Mouse (Mus musculus) liver, embryonic 14.5 days (tissue): ENCODE measurements around the gene Ppp1r16b. TPM values are rescaled to one million over a fixed set of nuclear protein-coding genes. Genes with fewer than 3 reads are reported as not detected.

ENCODE experiments used
- ATAC-seq: fragments of 200-750 bp; cut with Nextera tagmentation; 2 replicates; pipeline ENCODE4 v1.8.0; 2017; ENCODE audit warnings: moderate number of reproducible peaks, mild to moderate bottlenecking, moderate library complexity; ENCODE audit not compliant: insufficient read depth
- DNase-seq, 3 experiments: peaks; one replicate each; pipeline ENCODE4 v3.0.0-alpha.2; 2012 to 2013; ENCODE audit warnings: low read depth in 3 of 3, low spot score in 3 of 3
- H3K27ac ChIP-seq: fragments of 300-500 bp; sonication (generic); 2 replicates; pipeline ENCODE4 v1.5.1; 2014; ENCODE audit warnings: moderate library complexity, mild to moderate bottlenecking, control low read depth, inconsistent platforms
- H3K27me3 ChIP-seq: fragments of 300-500 bp; sonication (generic); 2 replicates; pipeline ENCODE4 v1.6.1; 2014; ENCODE audit warnings: mild to moderate bottlenecking, low read length, moderate library complexity; ENCODE audit not compliant: control insufficient read depth, insufficient read depth
- H3K36me3 ChIP-seq: fragments of 300-500 bp; sonication (generic); replicated peaks from 2 replicates; pipeline ENCODE4 v1.6.1; 2014; ENCODE audit warnings: low read depth; ENCODE audit not compliant: control insufficient read depth, insufficient read depth
- H3K4me1 ChIP-seq, 2 experiments: fragments of 200-500 bp in 1 of 2; fragments of 300-500 bp in 1 of 2; sonication (generic) in 1 of 2; replicated peaks; 2 replicates each; pipeline ENCODE4 v1.6.1; 2012 to 2014; ENCODE audit warnings: antibody characterized with exemption in 1 of 2, inconsistent platforms in 1 of 2, low read length in 1 of 2; ENCODE audit not compliant: control insufficient read depth in 2 of 2, insufficient read depth in 2 of 2
- H3K4me2 ChIP-seq: fragments of 300-500 bp; sonication (generic); 2 replicates; pipeline ENCODE4 v1.6.1; 2014; ENCODE audit warnings: low read depth, mild to moderate bottlenecking, control low read depth, moderate library complexity
- H3K4me3 ChIP-seq, 2 experiments: fragments of 200-500 bp in 1 of 2; fragments of 300-500 bp in 1 of 2; sonication (generic) in 1 of 2; 2 replicates each; pipeline ENCODE4 v1.5.1; 2012 to 2014; ENCODE audit warnings: low read depth in 2 of 2, low read length in 2 of 2, mild to moderate bottlenecking in 2 of 2, control low read depth in 1 of 2, inconsistent platforms in 1 of 2, moderate library complexity in 1 of 2; ENCODE audit not compliant: insufficient read depth in 1 of 2
- H3K9ac ChIP-seq: fragments of 300-500 bp; sonication (generic); replicated peaks from 2 replicates; pipeline ENCODE4 v1.6.1; 2014; ENCODE audit warnings: mild to moderate bottlenecking, control low read depth, moderate library complexity
- H3K9me3 ChIP-seq: fragments of 300-500 bp; sonication (generic); 2 replicates; pipeline ENCODE4 v1.6.1; 2016; ENCODE audit warnings: low read length, mixed read lengths; ENCODE audit not compliant: control insufficient read depth
- CTCF ChIP-seq: IDR thresholded peaks from 2 replicates; pipeline ENCODE4 v1.5.1; 2016; ENCODE audit warnings: antibody characterized with exemption, low read depth, control low read depth
- EP300 ChIP-seq: IDR thresholded peaks from 2 replicates; pipeline ENCODE4 v1.6.1; 2016; ENCODE audit warnings: antibody characterized with exemption, low read depth
- WGBS: fragments of 180-500 bp; shearing (Covaris S2); extraction: QIAGEN DNeasy Blood & Tissue Kit; methylation state at CpG from one replicate; pipeline ENCODE4 v1.1.7; 2014; ENCODE audit not compliant: insufficient replicate concordance; 5-methylcytosine and 5-hydroxymethylcytosine counted together
- polyA plus RNA-seq, 2 experiments: library from polyadenylated mRNA; depleted of rRNA in 1 of 2; stranded (reverse) in 1 of 2; unstranded in 1 of 2; fragments of >200 nt; fragmentation: Nextera tagmentation in 1 of 2; extraction: Ambion mirVana in 1 of 2; gene quantifications; 2 replicates each; pipeline versions ENCODE4 v1.2.1 to v1.2.3; 2012 to 2014

The Ppp1r16b gene
- polyA plus RNA-seq, 2 experiments: 0.30 to 0.74 TPM

DNA sequence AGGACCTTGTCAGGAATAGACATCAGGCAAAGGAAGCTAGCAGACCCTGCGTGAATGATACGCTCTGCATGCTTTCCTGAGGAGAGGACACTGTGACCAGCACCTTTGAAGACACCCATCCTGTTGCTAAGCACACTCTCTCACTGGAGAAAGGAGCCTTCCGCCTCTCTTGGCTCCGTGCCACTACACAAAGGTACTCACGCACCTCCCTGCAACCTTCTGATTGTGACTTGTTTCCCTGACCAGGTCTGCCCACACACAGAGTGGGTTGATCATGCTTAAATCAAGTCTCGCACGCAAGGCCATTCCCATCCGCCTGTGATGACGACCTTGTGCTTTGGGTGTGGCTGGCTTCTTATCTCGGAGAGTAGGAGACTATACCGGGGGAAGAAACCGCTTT lies 42.9 kb downstream of the Ppp1r16b start:
- Histone ChIP-seq H3K36me3 (no peaks in the 10 kb centered on the region), H3K27me3 (no peaks in the 10 kb centered on the region), H3K4me1 (no peaks in the 10 kb centered on the region), H3K9ac (no peak overlapping the region), H3K4me2 (no peak overlapping the region), H3K9me3 (no peaks in the 10 kb centered on the region), H3K4me3 (no peak overlapping the region), H3K27ac (no peak overlapping the region)
- DNase-seq: no peak
- no peak for ATAC-seq
- WGBS: 58% methylated on average over 12 of the region's 12 CpGs
- no peak for TF ChIP-seq CTCF
- TF ChIP-seq EP300: no peak

DNA sequence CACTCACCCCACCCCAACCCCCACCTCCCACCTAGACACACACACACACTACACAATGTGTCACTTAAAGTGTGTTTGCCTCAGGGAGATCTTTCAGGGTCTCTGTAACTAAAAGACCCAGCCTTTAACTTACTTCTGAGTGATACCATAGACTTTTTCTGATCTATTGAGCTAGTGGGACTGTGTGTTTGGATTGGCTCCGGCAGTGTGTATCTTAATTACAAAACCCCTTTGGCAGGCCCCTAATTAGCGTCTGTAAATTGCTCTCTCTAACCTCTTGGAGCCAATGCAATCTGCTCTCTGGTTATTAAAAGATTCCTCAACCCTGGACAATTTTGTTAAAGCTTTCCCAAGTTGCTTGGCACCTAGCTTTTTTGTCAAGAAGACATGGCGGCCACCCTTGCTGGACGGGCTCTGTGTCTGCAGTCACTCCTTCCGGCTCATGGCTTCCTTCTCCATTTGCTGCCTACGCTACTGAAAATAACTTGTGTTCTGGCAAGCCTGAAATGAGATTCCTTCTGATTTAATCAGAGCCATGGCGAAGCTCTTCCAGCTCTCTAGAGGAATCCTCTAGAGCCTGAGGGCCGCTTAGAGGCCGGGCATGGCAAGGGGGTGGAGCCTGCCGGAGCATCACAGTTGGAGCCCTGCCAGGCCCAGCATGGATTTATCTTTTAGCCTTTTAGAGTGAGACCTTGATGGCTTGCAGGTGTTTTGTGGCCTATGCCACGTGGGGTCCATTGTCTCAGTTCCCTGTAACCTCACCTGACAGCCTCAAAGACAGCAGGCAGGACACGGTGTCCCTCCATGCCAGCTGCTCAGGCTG lies 46.9 kb downstream of the Ppp1r16b start:
- no peak overlapping the region for H3K4me2 ChIP-seq
- 66% methylated on average over 12 of the region's 12 CpGs for WGBS
- H3K27ac ChIP-seq: no peak overlapping the region
- H3K9me3 ChIP-seq: no peaks in the 10 kb centered on the region
- H3K36me3 ChIP-seq: no peaks in the 10 kb centered on the region
- no peak overlapping the region for H3K9ac ChIP-seq
- no peak overlapping the region for H3K4me3 ChIP-seq
- TF ChIP-seq EP300: no peak
- TF ChIP-seq CTCF: no peak
- H3K27me3 ChIP-seq: no peaks in the 10 kb centered on the region
- H3K4me1 ChIP-seq: no peaks in the 10 kb centered on the region
- DNase-seq (no peak), ATAC-seq (no peak)

DNA sequence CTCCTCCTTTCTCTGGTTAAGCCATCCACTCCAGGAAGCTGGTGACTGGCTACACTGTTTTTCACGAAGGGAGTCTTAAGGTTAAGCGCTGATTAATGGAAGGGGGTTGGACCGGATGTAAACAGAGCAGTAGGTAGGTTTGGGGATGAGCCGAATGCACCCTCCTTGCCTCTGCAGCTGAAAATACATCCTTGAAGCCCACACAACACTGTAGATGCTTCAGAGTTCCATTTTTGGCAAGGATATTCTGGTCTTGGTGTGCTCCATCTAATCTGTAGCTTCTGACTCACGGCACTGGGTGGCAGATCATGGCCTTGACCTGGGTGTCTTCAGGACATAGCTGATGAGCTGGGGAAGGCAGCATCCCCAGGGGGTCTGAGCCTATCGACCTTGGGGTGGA lies 49.6 kb downstream of the Ppp1r16b start:
- Histone ChIP-seq H3K36me3 (no peaks in the 10 kb centered on the region), H3K9ac (no peak overlapping the region), H3K4me2 (no peak overlapping the region), H3K4me3 (no peak overlapping the region), H3K9me3 (no peaks in the 10 kb centered on the region), H3K27me3 (no peaks in the 10 kb centered on the region), H3K27ac (no peak overlapping the region), H3K4me1 (no peaks in the 10 kb centered on the region)
- TF ChIP-seq EP300: no peak
- no peak for TF ChIP-seq CTCF
- ATAC-seq: no peak
- no peak for DNase-seq
- 63% methylated on average over 6 of the region's 6 CpGs for WGBS

DNA sequence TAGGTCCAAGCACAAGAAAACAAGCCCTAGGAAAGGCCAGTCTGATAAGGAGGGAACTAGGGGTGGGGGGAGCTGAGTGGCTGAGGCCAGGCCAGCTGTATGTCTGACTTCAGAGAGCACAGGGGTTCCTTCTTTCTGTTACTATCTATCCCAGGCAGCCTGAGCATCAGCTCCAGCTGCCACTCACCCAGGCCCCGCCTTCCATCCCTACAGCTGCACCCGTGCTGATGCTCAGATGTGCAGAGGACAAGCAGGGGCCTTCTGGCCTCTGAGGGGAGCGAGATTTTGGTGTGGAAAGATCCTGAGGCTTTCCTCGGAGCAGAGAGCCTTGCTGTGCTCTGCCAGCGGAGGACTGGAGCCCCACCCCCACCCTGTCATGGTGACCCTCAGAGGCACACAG lies 50.9 kb downstream of the Ppp1r16b start:
- Histone ChIP-seq H3K4me2 (no peak overlapping the region), H3K9me3 (no peaks in the 10 kb centered on the region), H3K27ac (no peak overlapping the region), H3K36me3 (no peaks in the 10 kb centered on the region), H3K9ac (no peak overlapping the region), H3K4me3 (no peak overlapping the region), H3K4me1 (no peaks in the 10 kb centered on the region), H3K27me3 (no peaks in the 10 kb centered on the region)
- 6% methylated on average over 5 of the region's 5 CpGs for WGBS
- DNase-seq (no peak), ATAC-seq (no peak)
- TF ChIP-seq EP300: no peak
- no peak for TF ChIP-seq CTCF

DNA sequence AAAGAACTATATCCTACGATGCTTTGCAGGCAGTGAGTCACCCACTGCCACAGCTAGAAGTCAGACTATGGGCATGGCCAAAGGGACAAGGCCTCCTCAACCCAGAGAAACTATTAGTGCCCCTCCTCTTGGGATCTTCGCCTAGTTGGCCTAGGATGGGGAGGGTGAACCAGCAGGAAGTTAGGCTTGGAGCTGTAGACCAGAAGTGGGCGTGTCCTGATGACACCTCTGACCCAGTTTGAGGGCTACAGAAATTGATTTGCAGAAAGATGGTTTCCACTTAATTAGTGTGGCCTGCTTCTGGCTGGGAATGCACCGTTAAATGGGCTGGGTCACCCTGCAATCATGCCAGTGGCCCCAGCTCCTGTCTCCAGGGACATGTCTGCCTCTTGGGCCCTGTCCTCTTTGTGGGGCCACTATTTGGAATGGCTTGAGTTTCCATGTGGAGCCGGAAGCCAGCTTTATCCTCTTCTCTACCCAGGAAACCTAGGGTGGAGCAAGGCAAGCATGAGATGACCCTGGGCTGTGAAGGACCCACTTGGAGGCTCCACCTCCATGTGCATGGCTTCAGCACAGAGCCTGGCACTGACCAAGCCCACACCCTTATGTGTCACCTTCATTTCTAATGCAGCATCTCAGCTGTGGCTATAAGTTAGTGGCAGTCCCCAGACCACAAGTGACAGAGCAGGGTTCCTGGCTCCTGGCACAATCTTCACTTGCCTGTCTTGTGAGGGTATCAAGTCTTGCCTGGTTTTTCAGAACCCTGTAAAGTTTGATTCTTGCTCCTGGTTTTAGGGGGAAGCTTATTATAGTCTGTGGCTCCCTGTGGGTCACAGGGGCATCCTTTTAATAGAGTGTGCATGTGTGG lies 52.6 kb downstream of the Ppp1r16b start:
- ATAC-seq (no peak), DNase-seq (no peak)
- Histone ChIP-seq H3K9me3 (no peaks in the 10 kb centered on the region), H3K9ac (no peak overlapping the region), H3K27me3 (no peaks in the 10 kb centered on the region), H3K4me2 (no peak overlapping the region), H3K4me1 (0 out of 4 replicates have a peak, but pooled peaks cover 0 to 3% of the 10 kb centered on the region in 2 experiments), H3K27ac (no peak overlapping the region), H3K4me3 (no peak overlapping the region), H3K36me3 (no peaks in the 10 kb centered on the region)
- TF ChIP-seq CTCF (no peak), EP300 (no peak)
- 51% methylated on average over 5 of the region's 5 CpGs for WGBS
